Mouse (Mus musculus) lung, postnatal 0 days (tissue): ENCODE measurements around the gene Ly6g. TPM values are rescaled to one million over a fixed set of nuclear protein-coding genes. Genes with fewer than 3 reads are reported as not detected.
"Not testable (repeated sequence)": the region's sequence is repeated elsewhere in the genome, so short reads cannot be mapped to it uniquely, and the experiment has no call there.

Experiments used
- ATAC-seq: fragments of 200-750 bp; cut with Nextera tagmentation; 2 replicates; pipeline ENCODE4 v1.8.0; 2017; ENCODE audit warnings: moderate library complexity
- DNase-seq: peaks from one replicate; pipeline ENCODE4 v3.0.0-alpha.2; 2016; ENCODE audit warnings: low spot score
- H3K27ac ChIP-seq: fragments of 300-500 bp; sonication (generic); 2 replicates; pipeline ENCODE4 v1.5.1; 2014; ENCODE audit warnings: antibody characterized with exemption, mild to moderate bottlenecking, low read length, mixed read lengths
- H3K27me3 ChIP-seq: fragments of 300-500 bp; sonication (generic); replicated peaks from 2 replicates; pipeline ENCODE4 v1.6.1; 2014; ENCODE audit warnings: low read length, mixed read lengths; ENCODE audit not compliant: insufficient read depth
- H3K36me3 ChIP-seq: fragments of 300-500 bp; sonication (generic); 2 replicates; pipeline ENCODE4 v1.6.1; 2014; ENCODE audit warnings: low read length, mixed read lengths; ENCODE audit not compliant: insufficient read depth
- H3K4me1 ChIP-seq: fragments of 300-500 bp; sonication (generic); 2 replicates; pipeline ENCODE4 v1.6.1; 2014; ENCODE audit warnings: antibody characterized with exemption, low read depth, low read length, mixed read lengths; ENCODE audit not compliant: insufficient read depth
- H3K4me2 ChIP-seq: fragments of 300-500 bp; sonication (generic); replicated peaks from 2 replicates; pipeline ENCODE4 v1.6.1; 2014; ENCODE audit warnings: low read depth, mild to moderate bottlenecking, low read length, moderate library complexity, mixed read lengths
- H3K4me3 ChIP-seq: fragments of 300-500 bp; sonication (generic); 2 replicates; pipeline ENCODE4 v1.5.1; 2014; ENCODE audit warnings: low read depth, low read length
- H3K9ac ChIP-seq: fragments of 300-500 bp; sonication (generic); replicated peaks from 2 replicates; pipeline ENCODE4 v1.6.1; 2014; ENCODE audit warnings: low read depth, mild to moderate bottlenecking
- H3K9me3 ChIP-seq: fragments of 300-500 bp; sonication (generic); 2 replicates; pipeline ENCODE4 v1.6.1; 2016; ENCODE audit warnings: low read length, mixed read lengths
- CTCF ChIP-seq: IDR thresholded peaks from 2 replicates; pipeline ENCODE4 v1.5.1; 2016; ENCODE audit warnings: antibody characterized with exemption, mild to moderate bottlenecking
- EP300 ChIP-seq: IDR thresholded peaks from 2 replicates; pipeline ENCODE4 v1.6.1; 2016; ENCODE audit warnings: antibody characterized with exemption, mild to moderate bottlenecking, control low read depth
- WGBS: fragments of 180-500 bp; shearing (Covaris S2); extraction: QIAGEN DNeasy Blood & Tissue Kit; methylation state at CpG from one replicate; pipeline ENCODE4 v1.1.7; 2014; 5-methylcytosine and 5-hydroxymethylcytosine counted together
- polyA plus RNA-seq: library from polyadenylated mRNA; unstranded; fragments of >200 nt; fragmentation: Nextera tagmentation; extraction: Ambion mirVana; gene quantifications from 2 replicates; pipeline ENCODE4 v1.2.1, GENCODE M21; 2015

Ly6g gene
- polyA plus RNA-seq, 1 experiment from 2014 or later = 0.68 TPM

GRCm38 (mm10) chr15:75137739-75138138 lies 17.3 kb upstream of the Ly6g start:
- H3K36me3 ChIP-seq, DNase-seq, H3K4me2 ChIP-seq, H3K27me3 ChIP-seq, H3K9ac ChIP-seq, ATAC-seq, H3K27ac ChIP-seq, H3K9me3 ChIP-seq, H3K4me3 ChIP-seq, H3K4me1 ChIP-seq: not testable (repeated sequence)
- 56% methylated on average over 3 of the region's 3 CpGs for WGBS

- H3K27me3 ChIP-seq, H3K36me3 ChIP-seq, H3K27ac ChIP-seq, H3K4me2 ChIP-seq, DNase-seq, ATAC-seq, H3K9ac ChIP-seq, H3K4me1 ChIP-seq, H3K9me3 ChIP-seq, H3K4me3 ChIP-seq: not testable (repeated sequence)
- peak; percentile 65 for TF ChIP-seq CTCF
- WGBS = 37% methylated on average over 6 of the region's 6 CpGs
Measured at GRCm38 (mm10) chr15:75141812-75142360, 13.2 kb upstream of the Ly6g start.

GRCm38 (mm10) chr15:75143735-75144134 lies 11.3 kb upstream of the Ly6g start:
- DNase-seq = peak; percentile 28
- 65% methylated on average over 3 of the region's 3 CpGs for WGBS

GRCm38 (mm10) chr15:75153087-75153486 lies 2.0 kb upstream of the Ly6g start:
- Histone ChIP-seq H3K4me2 (no peak overlapping the region), H3K9me3 (no peaks in the 10 kb centered on the region), H3K27ac (no peak overlapping the region), H3K9ac (no peak overlapping the region), H3K36me3 (no peaks in the 10 kb centered on the region), H3K4me3 (no peak overlapping the region), H3K4me1 (no peaks in the 10 kb centered on the region), H3K27me3 (no peaks in the 10 kb centered on the region)
- TF ChIP-seq EP300 (no peak), CTCF (no peak)
- DNase-seq = no peak
- ATAC-seq = no peak

More at GRCm38 (mm10) chr15:75143735-75144134, 11.3 kb upstream of the Ly6g start:
- Histone ChIP-seq H3K27ac (no peak overlapping the region), H3K27me3 (no peaks in the 10 kb centered on the region), H3K4me1 (no peaks in the 10 kb centered on the region), H3K4me2 (no peak overlapping the region), H3K9me3 (no peaks in the 10 kb centered on the region), H3K9ac (no peak overlapping the region), H3K36me3 (no peaks in the 10 kb centered on the region), H3K4me3 (no peak overlapping the region)
- no peak for TF ChIP-seq EP300
- peak; percentile 66 for TF ChIP-seq CTCF
- no peak for ATAC-seq

- Histone ChIP-seq H3K4me2 (no peak overlapping the region), H3K9ac (no peak overlapping the region), H3K4me3 (no peak overlapping the region), H3K27me3 (no peaks in the 10 kb centered on the region), H3K36me3 (no peaks in the 10 kb centered on the region), H3K27ac (no peak overlapping the region), H3K4me1 (no peaks in the 10 kb centered on the region), H3K9me3 (no peaks in the 10 kb centered on the region)
- ATAC-seq = no peak
- no peak for DNase-seq
- TF ChIP-seq EP300 = no peak
- no peak for TF ChIP-seq CTCF
- 40% methylated on average over 1 of the region's 1 CpGs for WGBS
Measured at GRCm38 (mm10) chr15:75157646-75158045, 2.6 kb downstream of the Ly6g start.

GRCm38 (mm10) chr15:75175506-75175905 lies 20.5 kb downstream of the Ly6g start:
- ATAC-seq (no peak), DNase-seq (peak; percentile 55)
- WGBS = 43% methylated on average over 1 of the region's 1 CpGs

GRCm38 (mm10) chr15:75186291-75186690 lies 31.3 kb downstream of the Ly6g start:
- no peak overlapping the region for H3K4me2 ChIP-seq
- DNase-seq (no peak), ATAC-seq (no peak)
- H3K4me3 ChIP-seq = no peak overlapping the region
- no peaks in the 10 kb centered on the region for H3K27me3 ChIP-seq
- H3K36me3 ChIP-seq = no peaks in the 10 kb centered on the region
- no peaks in the 10 kb centered on the region for H3K9me3 ChIP-seq
- no peak overlapping the region for H3K9ac ChIP-seq
- TF ChIP-seq EP300 (no peak), CTCF (no peak)
- 14% methylated on average over 2 of the region's 2 CpGs for WGBS
- no peaks in the 10 kb centered on the region for H3K4me1 ChIP-seq
- H3K27ac ChIP-seq = no peak overlapping the region

More at GRCm38 (mm10) chr15:75175506-75175905, 20.5 kb downstream of the Ly6g start:
- H3K4me2 ChIP-seq = no peak overlapping the region
- no peaks in the 10 kb centered on the region for H3K9me3 ChIP-seq
- H3K9ac ChIP-seq = no peak overlapping the region
- no peaks in the 10 kb centered on the region for H3K36me3 ChIP-seq
- H3K4me1 ChIP-seq = no peaks in the 10 kb centered on the region
- TF ChIP-seq CTCF (peak; percentile 69), EP300 (no peak)
- H3K4me3 ChIP-seq = no peak overlapping the region
- no peaks in the 10 kb centered on the region for H3K27me3 ChIP-seq
- no peak overlapping the region for H3K27ac ChIP-seq
